9 mouse cellular contexts compared by ENCODE assay signal in genomic region chr19:48331640-48332039, GRCm38 (mm10).
A peak's percentile ranks its signal among the peaks of the same experiment; 100 is the strongest.
DNase-seq lines count a peak whose midpoint lies in the region; ATAC-seq and TF ChIP-seq lines count a peak whose summit lies in the region.
"Had no signal": no experiment of that assay in that cellular context is flagged by ENCODE, and none has a peak within 500 bp of the region (broad histone marks: within the 10 kb centered on the region; RNA-seq: fewer than 3 reads in every experiment).

No protein-coding gene starts in this region.

- H3K27me3 ChIP-seq in intestine, postnatal 0 days (replicated peaks; ENCODE audit: control insufficient read depth, insufficient read depth, low read length) = no peaks in the 10 kb centered on the region
- H3K27me3 ChIP-seq in intestine, embryonic 15.5 days (replicated peaks) = no peaks in the 10 kb centered on the region
- H3K27me3 ChIP-seq in midbrain, embryonic 12.5 days = 0 out of 2 replicates have a peak, but pooled peaks cover 3% of the 10 kb centered on the region
- no peaks in the 10 kb centered on the region for H3K27me3 ChIP-seq in midbrain, embryonic 13.5 days

- TF ChIP-seq CTCF in intestine, postnatal 0 days (IDR thresholded peaks at IDR 0.05; ENCODE audit: low read depth) = peak; percentile 59

- no peak overlapping the region for H3K27ac ChIP-seq in intestine, postnatal 0 days (ENCODE audit: low read depth, low read length)
- H3K27ac ChIP-seq in intestine, embryonic 15.5 days = no peak overlapping the region
- no peak overlapping the region for H3K27ac ChIP-seq in midbrain, embryonic 12.5 days (replicated peaks)
- no peak overlapping the region for H3K27ac ChIP-seq in midbrain, embryonic 13.5 days

- H3K4me1 ChIP-seq in intestine, postnatal 0 days (replicated peaks; ENCODE audit: control insufficient read depth, insufficient read depth, low read length) = no peaks in the 10 kb centered on the region
- no peaks in the 10 kb centered on the region for H3K4me1 ChIP-seq in intestine, embryonic 15.5 days (replicated peaks)
- H3K4me1 ChIP-seq in midbrain, embryonic 12.5 days = peaks cover 5% of the 10 kb centered on the region; the same call in 1 of the 2 replicates
- peaks cover 15% of the 10 kb centered on the region for H3K4me1 ChIP-seq in midbrain, embryonic 13.5 days (replicated peaks)

- no peak overlapping the region for H3K4me2 ChIP-seq in intestine, postnatal 0 days (replicated peaks; ENCODE audit: low read depth)
- H3K4me2 ChIP-seq in intestine, embryonic 15.5 days (replicated peaks) = no peak overlapping the region
- H3K4me2 ChIP-seq in midbrain, embryonic 12.5 days (replicated peaks) = no peak overlapping the region
- H3K4me2 ChIP-seq in midbrain, embryonic 13.5 days (replicated peaks) = no peak overlapping the region

- 11% methylated on average over 1 of the region's 1 CpGs for WGBS in intestine, postnatal 0 days
- WGBS in intestine, embryonic 15.5 days = 15% methylated on average over 1 of the region's 1 CpGs
- 17% methylated on average over 1 of the region's 1 CpGs for WGBS in midbrain, embryonic 12.5 days
- WGBS in midbrain, embryonic 13.5 days = 19% methylated on average over 1 of the region's 1 CpGs

- no peak overlapping the region for H3K9ac ChIP-seq in intestine, postnatal 0 days (ENCODE audit: low read depth, low read length)
- no peak overlapping the region for H3K9ac ChIP-seq in intestine, embryonic 15.5 days
- H3K9ac ChIP-seq in midbrain, embryonic 12.5 days (replicated peaks) = no peak overlapping the region
- no peak overlapping the region for H3K9ac ChIP-seq in midbrain, embryonic 13.5 days (replicated peaks)

- DNase-seq in adrenal gland, postnatal 14 days = peak; percentile 9
- no peak for DNase-seq in adrenal gland, postnatal 4 days (ENCODE audit: low spot score in 2 of 2)
- peak; percentile 11 for DNase-seq in lung, postnatal 36 days
- no peak for DNase-seq in spleen, adult 12 weeks (ENCODE audit: low spot score)

- no peak for ATAC-seq in intestine, postnatal 0 days
- no peak for ATAC-seq in intestine, embryonic 15.5 days
- ATAC-seq in midbrain, embryonic 12.5 days (ENCODE audit: low FRiP score, low read depth) = peak; percentile 12; the same call in 1 of the 2 replicates
- ATAC-seq in midbrain, embryonic 13.5 days = no peak
- ATAC-seq: intestine, embryonic 16.5 days had no signal

- no peaks in the 10 kb centered on the region for H3K9me3 ChIP-seq in intestine, postnatal 0 days (ENCODE audit: control insufficient read depth)
- H3K9me3 ChIP-seq in intestine, embryonic 15.5 days = no peaks in the 10 kb centered on the region
- no peaks in the 10 kb centered on the region for H3K9me3 ChIP-seq in midbrain, embryonic 12.5 days
- no peaks in the 10 kb centered on the region for H3K9me3 ChIP-seq in midbrain, embryonic 13.5 days

- H3K36me3 ChIP-seq in intestine, postnatal 0 days (ENCODE audit: control insufficient read depth, insufficient read depth) = no peaks in the 10 kb centered on the region
- no peaks in the 10 kb centered on the region for H3K36me3 ChIP-seq in intestine, embryonic 15.5 days
- H3K36me3 ChIP-seq in midbrain, embryonic 12.5 days = no peaks in the 10 kb centered on the region
- H3K36me3 ChIP-seq in midbrain, embryonic 13.5 days = no peaks in the 10 kb centered on the region

- H3K4me3 ChIP-seq in intestine, postnatal 0 days (ENCODE audit: low read depth, low read length) = no peak overlapping the region
- H3K4me3 ChIP-seq in intestine, embryonic 15.5 days (replicated peaks) = no peak overlapping the region
- H3K4me3 ChIP-seq in midbrain, embryonic 12.5 days = no peak overlapping the region
- H3K4me3 ChIP-seq in midbrain, embryonic 13.5 days (replicated peaks) = no peak overlapping the region

Comparison
In these comparisons a context has a peak if more than half of its experiments do, and no peak if none do; other contexts are left out.
1. DNase-seq: peak in adrenal gland, postnatal 14 days (single experiment) and lung, postnatal 36 days (single experiment); none in adrenal gland, postnatal 4 days (0 of 2) and spleen, adult 12 weeks (single experiment).